Mouse (Mus musculus) fibroblast of lung, adult 2 months (primary cell): ENCODE measurements around the gene Zfp827.

ENCODE experiments used
- DNase-seq: peaks from one replicate; pipeline ENCODE4 v3.0.0-alpha.2; 2011; ENCODE audit warnings: low read depth

Zfp827 gene

GRCm38 (mm10) chr8:79065924-79066323 is 37.7 kb downstream of the Zfp827 start:
- no peak for DNase-seq

DNA sequence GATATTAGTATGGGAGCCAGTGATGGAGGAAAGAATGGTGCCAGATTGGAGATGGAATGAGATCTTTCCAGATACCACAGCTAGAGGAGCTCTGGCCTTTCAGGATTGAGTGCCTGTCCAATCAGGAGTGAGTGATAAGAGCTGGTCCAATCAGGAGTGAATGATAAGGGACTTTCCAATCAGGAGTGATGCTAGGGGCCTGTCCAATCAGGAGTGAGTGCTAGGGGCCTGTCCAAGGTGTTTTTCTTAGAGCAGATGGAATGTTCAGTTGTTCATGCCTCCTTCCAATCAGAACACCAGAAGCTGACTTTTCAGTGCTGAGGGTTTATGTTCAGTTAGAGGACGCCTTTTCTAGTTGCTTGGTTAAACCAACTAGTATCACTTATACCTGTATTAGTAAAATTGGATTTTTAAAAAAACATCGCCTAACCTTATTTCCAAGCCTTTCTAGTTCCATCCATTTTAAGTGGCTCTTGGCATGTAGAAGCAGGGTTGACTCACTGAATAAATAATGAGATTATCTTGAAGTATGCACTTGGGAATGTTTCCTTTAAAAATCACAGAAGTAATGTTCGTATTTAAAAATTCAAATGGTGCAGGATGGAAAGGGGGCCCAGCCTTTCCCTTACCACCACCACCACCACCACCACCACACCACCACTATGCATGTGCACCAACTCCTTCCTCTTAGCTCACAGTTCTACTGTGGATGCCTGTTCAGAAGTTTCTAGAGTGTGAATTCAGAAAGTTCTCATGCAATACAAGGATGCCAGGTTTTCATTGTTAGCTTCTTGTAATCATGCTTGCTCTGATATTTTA is 39.8 kb downstream of the Zfp827 start:
- DNase-seq, result no peak

GRCm38 (mm10) chr8:79073311-79073710 is 45.1 kb downstream of the Zfp827 start:
- no peak for DNase-seq

- no peak for DNase-seq
Measured at GRCm38 (mm10) chr8:79074986-79075385, 46.7 kb downstream of the Zfp827 start.

GRCm38 (mm10) chr8:79077256-79077655 is 49.0 kb downstream of the Zfp827 start:
- no peak for DNase-seq

- DNase-seq, result no peak
Measured at GRCm38 (mm10) chr8:79078556-79079195, 50.4 kb downstream of the Zfp827 start.

GRCm38 (mm10) chr8:79079196-79079561 is 50.9 kb downstream of the Zfp827 start:
- DNase-seq, result no peak

- no peak for DNase-seq
Measured at GRCm38 (mm10) chr8:79080096-79080739, 52.0 kb downstream of the Zfp827 start.

DNA sequence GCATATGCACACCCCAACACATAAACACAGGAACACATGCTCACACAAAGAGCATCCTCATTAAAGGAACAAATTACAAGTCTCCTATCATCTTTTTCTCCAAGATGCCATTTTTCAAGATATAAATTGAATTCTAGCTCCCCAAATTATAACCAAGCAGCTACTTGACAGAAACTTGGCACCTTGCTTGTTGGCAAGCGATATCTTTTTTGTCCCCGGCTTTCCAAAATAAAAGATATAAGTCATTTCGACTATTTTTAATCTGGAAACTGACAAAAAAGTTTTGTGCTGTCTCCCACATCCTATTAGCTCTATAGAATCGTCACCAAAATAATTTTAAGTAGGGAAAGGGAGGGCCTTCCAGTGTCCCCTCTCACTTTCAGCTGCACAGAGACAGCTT is 53.1 kb downstream of the Zfp827 start:
- no peak for DNase-seq

DNA sequence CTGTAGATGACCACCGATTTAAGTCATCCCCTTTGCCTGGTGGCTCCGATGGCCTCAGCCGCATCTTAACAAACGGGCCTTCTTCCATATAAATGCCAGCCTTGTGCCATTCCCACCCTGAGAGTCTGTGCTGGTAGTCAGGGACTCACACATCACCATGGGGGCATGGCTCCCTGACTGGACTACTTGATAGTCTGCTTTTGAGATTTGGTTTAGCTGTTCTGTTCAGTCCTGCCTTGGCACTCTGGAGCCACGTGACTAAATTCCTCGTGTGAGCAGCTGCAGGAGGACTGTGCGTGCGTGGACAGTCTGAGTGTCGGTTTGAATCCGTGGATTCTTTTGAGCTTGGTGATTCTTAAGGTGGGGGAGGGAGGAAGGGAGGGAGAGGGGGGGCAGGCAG is 53.7 kb downstream of the Zfp827 start:
- no peak for DNase-seq

- DNase-seq, result peak; percentile 29
Measured at GRCm38 (mm10) chr8:79083461-79084358, 55.5 kb downstream of the Zfp827 start.

- DNase-seq, result no peak
Measured at GRCm38 (mm10) chr8:79084359-79084820, 56.2 kb downstream of the Zfp827 start.

DNA sequence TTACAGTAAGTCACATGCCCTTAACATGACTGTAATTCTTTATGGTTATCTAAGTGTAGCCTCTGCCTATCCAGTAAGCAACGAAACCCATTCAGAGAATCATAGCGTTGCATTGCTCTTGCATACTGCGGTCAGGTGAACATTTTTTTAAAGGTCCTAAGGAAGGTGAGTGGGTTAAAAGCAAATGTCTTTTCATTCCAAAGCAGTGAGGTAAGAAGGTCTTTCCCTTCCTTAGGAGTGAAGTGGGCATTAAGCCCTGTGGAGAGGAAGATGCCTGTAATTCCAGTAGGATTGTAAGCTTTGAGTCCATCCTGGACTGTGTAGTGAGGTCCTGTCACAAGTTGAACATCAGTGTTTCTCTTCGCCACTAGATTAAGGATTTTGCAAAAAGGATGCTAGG is 66.2 kb downstream of the Zfp827 start:
- no peak for DNase-seq

- no peak for DNase-seq
Measured at GRCm38 (mm10) chr8:79095162-79095561, 66.9 kb downstream of the Zfp827 start.

DNA sequence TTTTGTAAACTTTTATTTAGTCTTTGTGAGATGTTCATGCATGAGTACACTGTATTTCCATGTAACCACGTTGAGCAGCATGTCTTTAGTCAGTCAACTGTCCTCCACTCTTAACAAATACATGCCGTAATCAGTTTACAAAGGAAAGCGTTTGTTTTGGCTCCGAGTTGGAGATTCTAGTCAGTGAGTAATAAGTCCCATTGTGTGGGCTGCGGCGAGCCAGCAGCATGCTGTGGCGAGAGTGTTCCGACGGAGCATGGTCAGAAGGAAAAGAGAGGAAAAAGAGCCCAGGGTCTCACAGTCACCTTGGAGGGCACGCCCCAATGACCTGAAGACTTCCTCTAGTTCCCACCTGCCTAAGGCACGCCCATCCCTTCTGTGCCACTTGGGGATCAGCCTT is 68.7 kb downstream of the Zfp827 start:
- peak; percentile 63 for DNase-seq

GRCm38 (mm10) chr8:79102707-79103106 is 74.5 kb downstream of the Zfp827 start:
- no peak for DNase-seq

- peak; percentile 27 for DNase-seq
Measured at GRCm38 (mm10) chr8:79103185-79103878, 75.1 kb downstream of the Zfp827 start.

GRCm38 (mm10) chr8:79103923-79104580 is 75.8 kb downstream of the Zfp827 start:
- no peak for DNase-seq

DNA sequence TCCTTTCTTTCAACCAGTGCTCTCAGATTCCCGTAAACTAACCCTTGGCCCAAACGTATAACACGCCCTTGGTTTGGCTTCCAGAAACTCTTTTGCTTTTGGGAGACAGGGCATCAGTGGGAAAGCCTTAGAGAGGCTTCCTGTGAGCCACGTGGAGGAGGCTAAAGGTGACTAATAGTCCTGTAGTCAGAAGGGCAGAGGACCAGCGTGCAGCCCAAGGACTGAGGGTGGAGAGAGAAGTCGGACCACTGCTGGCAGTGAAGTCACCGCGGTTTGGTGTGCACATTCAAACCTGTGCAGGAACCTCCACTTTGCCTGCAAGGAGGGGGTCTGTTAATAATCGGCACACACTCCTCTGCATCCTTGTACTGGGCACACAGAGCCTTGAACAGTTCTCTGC is 76.4 kb downstream of the Zfp827 start:
- peak; percentile 49 for DNase-seq

GRCm38 (mm10) chr8:79105186-79105585 is 76.9 kb downstream of the Zfp827 start:
- DNase-seq, result no peak

DNA sequence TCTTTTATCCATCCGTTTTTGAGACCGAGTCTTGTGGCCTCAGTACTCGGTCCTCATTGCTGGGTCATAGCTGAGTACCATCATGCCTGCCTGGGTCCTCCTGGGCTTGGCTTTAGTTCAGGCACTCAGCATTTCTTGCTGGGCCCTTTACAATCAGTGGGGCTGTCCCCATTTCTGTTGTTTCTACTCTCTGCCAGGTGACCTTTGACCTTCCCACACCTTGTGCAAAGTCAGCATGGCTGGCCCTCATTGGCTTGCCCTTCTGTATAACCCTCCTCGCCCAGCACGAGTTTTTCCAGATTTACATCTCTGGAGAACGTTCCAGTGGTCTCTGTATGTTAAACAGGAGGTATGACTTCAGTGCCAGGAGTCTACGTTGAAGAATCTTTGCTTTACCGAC is 83.2 kb downstream of the Zfp827 start:
- DNase-seq, result no peak
